Mouse (Mus musculus): Measurements from ENCODE around the gene Muc4. TPM values are rescaled to one million over a fixed set of nuclear protein-coding genes. Genes with fewer than 3 reads are reported as not detected.

The Muc4 gene
- total and polyA plus RNA-seq, 3 experiments = not detected

DNA sequence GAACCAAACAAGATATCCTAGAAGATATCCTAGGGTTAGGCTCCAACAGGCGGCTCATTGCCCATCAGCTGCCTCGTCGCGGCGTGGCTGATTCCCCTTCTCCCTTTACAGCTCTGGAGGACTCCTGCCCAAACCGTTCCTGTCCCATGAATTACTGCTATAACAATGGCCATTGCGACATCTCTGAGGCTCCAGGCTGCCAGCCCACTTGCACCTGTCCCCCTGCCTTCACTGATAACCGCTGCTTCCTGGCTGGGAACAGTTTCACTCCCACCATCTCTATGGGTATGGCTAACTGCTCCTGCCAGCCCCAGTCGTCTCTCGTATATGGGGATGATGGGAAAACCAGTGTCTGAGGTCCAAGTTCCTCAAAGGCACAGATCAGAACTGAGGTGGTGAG, 41.0 kb downstream of the Muc4 start:
- Histone ChIP-seq H3K9ac (ENCODE audit: control insufficient read depth, low read depth, low read length, poor library complexity, severe bottlenecking) (no peak overlapping the region), H3K27me3 (ENCODE audit: control insufficient read depth in 1 of 2, insufficient read depth in 2 of 2, low read length in 2 of 2) (peaks cover 13 to 14% of the 10 kb centered on the region in 2 experiments), H3K9me3 (replicated peaks; ENCODE audit: insufficient read depth, low read length) (no peaks in the 10 kb centered on the region), H3K36me3 (ENCODE audit: control insufficient read depth in 1 of 2, insufficient read depth in 2 of 2, low read length in 2 of 2) (no peaks in the 10 kb centered on the region), H3K4me1 (ENCODE audit: control insufficient read depth in 1 of 2, insufficient read depth in 2 of 2, low read length in 2 of 2) (no peaks in the 10 kb centered on the region), H3K4me3 (ENCODE audit: control insufficient read depth in 1 of 2, insufficient read depth in 1 of 2, low read depth in 2 of 2, low read length in 2 of 2) (no peak overlapping the region), H3K27ac (ENCODE audit: control insufficient read depth, low read depth, low read length) (no peak overlapping the region), H3K79me2 (ENCODE audit: control insufficient read depth, insufficient read depth, low read length, poor library complexity) (no peaks in the 10 kb centered on the region)
- TF ChIP-seq CHD1 (IDR thresholded peaks at IDR 0.05; ENCODE audit: low read depth, low read length) (no peak), MAX (IDR thresholded peaks at IDR 0.05; ENCODE audit: low read length) (no peak), EP300 (IDR thresholded peaks at IDR 0.05; ENCODE audit: low read depth in 1 of 2, low read length in 2 of 2) (no peak), RAD21 (IDR thresholded peaks at IDR 0.05; ENCODE audit: low read depth, low read length) (no peak), TAL1 (IDR thresholded peaks at IDR 0.05; ENCODE audit: low read length) (no peak), KAT2A (conservative IDR thresholded peaks at IDR 0.05; ENCODE audit: low read depth, low read length) (no peak), MXI1 (IDR thresholded peaks at IDR 0.05; ENCODE audit: low read depth, low read length) (no peak), USF1 (IDR thresholded peaks at IDR 0.05; ENCODE audit: low read depth, low read length) (no peak), MAFK (IDR thresholded peaks at IDR 0.05; ENCODE audit: borderline replicate concordance, low read depth, low read length) (no peak), GABPA (IDR thresholded peaks at IDR 0.05; ENCODE audit: low read depth, low read length) (no peak), MYB (IDR thresholded peaks at IDR 0.05; ENCODE audit: low read depth, low read length) (no peak), JUND (IDR thresholded peaks at IDR 0.05; ENCODE audit: low read depth, low read length) (no peak), ZNF384 (IDR thresholded peaks at IDR 0.05; ENCODE audit: low read depth, low read length) (no peak)
- DNase-seq (ENCODE audit: low read depth, low spot score) = no peak

- no peaks in the 10 kb centered on the region for H3K4me1 ChIP-seq (ENCODE audit: control insufficient read depth in 1 of 2, insufficient read depth in 2 of 2, low read length in 2 of 2)
- H3K36me3 ChIP-seq (ENCODE audit: control insufficient read depth in 1 of 2, insufficient read depth in 2 of 2, low read length in 2 of 2) = no peaks in the 10 kb centered on the region
- H3K27me3 ChIP-seq (ENCODE audit: control insufficient read depth in 1 of 2, insufficient read depth in 2 of 2, low read length in 2 of 2) = peaks cover 14 to 15% of the 10 kb centered on the region in 2 experiments
- H3K79me2 ChIP-seq (ENCODE audit: control insufficient read depth, insufficient read depth, low read length, poor library complexity) = no peaks in the 10 kb centered on the region
- DNase-seq (ENCODE audit: low read depth, low spot score) = no peak
- H3K4me3 ChIP-seq (ENCODE audit: control insufficient read depth in 1 of 2, insufficient read depth in 1 of 2, low read depth in 2 of 2, low read length in 2 of 2) = no peak overlapping the region
- no peak overlapping the region for H3K9ac ChIP-seq (ENCODE audit: control insufficient read depth, low read depth, low read length, poor library complexity, severe bottlenecking)
- no peaks in the 10 kb centered on the region for H3K9me3 ChIP-seq (replicated peaks; ENCODE audit: insufficient read depth, low read length)
- no peak overlapping the region for H3K27ac ChIP-seq (ENCODE audit: control insufficient read depth, low read depth, low read length)
- no peak for TF ChIP-seq KAT2A (conservative IDR thresholded peaks at IDR 0.05; ENCODE audit: low read depth, low read length)
- TF ChIP-seq UBTF (IDR thresholded peaks at IDR 0.05; ENCODE audit: borderline replicate concordance, insufficient read depth, low read depth, low read length) = no peak
- no peak for TF ChIP-seq HCFC1 (IDR thresholded peaks at IDR 0.05; ENCODE audit: low read depth, low read length)
- TF ChIP-seq GABPA (IDR thresholded peaks at IDR 0.05; ENCODE audit: low read depth, low read length) = no peak
- no peak for TF ChIP-seq NRF1 (IDR thresholded peaks at IDR 0.05; ENCODE audit: insufficient read depth, low read depth, low read length, poor library complexity, severe bottlenecking)
- TF ChIP-seq MAFK (IDR thresholded peaks at IDR 0.05; ENCODE audit: borderline replicate concordance, low read depth, low read length) = no peak
- TF ChIP-seq RCOR1 (IDR thresholded peaks at IDR 0.05; ENCODE audit: low read depth, low read length) = no peak
- TF ChIP-seq NELFE (IDR thresholded peaks at IDR 0.05; ENCODE audit: low read depth, low read length) = no peak
- no peak for TF ChIP-seq ZNF384 (IDR thresholded peaks at IDR 0.05; ENCODE audit: low read depth, low read length)
- no peak for TF ChIP-seq TBP (IDR thresholded peaks at IDR 0.05; ENCODE audit: low read depth, low read length)
- TF ChIP-seq BHLHE40 (IDR thresholded peaks at IDR 0.05; ENCODE audit: borderline replicate concordance, low read depth, low read length) = no peak
- no peak for TF ChIP-seq SMC3 (IDR thresholded peaks at IDR 0.05; ENCODE audit: low read depth, low read length)
- no peak for TF ChIP-seq MAZ (IDR thresholded peaks at IDR 0.05; ENCODE audit: low read depth, low read length)
- TF ChIP-seq ZC3H11A (IDR thresholded peaks at IDR 0.05; ENCODE audit: low read depth, low read length) = no peak
- no peak for TF ChIP-seq EP300 (IDR thresholded peaks at IDR 0.05; ENCODE audit: low read depth in 1 of 2, low read length in 2 of 2)
- TF ChIP-seq E2F4 (IDR thresholded peaks at IDR 0.05; ENCODE audit: borderline replicate concordance, low read depth, low read length) = no peak
- no peak for TF ChIP-seq CHD2 (IDR thresholded peaks at IDR 0.05; ENCODE audit: low read length)
- no peak for TF ChIP-seq ZMIZ1 (IDR thresholded peaks at IDR 0.05; ENCODE audit: low read depth, low read length)
Measured at GRCm38 (mm10) chr16:32778956-32779355, 43.3 kb downstream of the Muc4 start.

Measured in MEL (cell line).